Mouse (Mus musculus) adrenal gland (tissue): ENCODE results near the gene Car2.

ENCODE experiments used
- intact Hi-C: fragments of 180-260 bp; cut with DNase I; formaldehyde crosslinking; loops from one replicate; pipeline ENCODE4 v1.15.1; 2025
- long read RNA-seq, 2 experiments: library from polyadenylated mRNA; unstranded; transcript quantifications; one replicate each; pipeline ENCODE4 v2.0.0; 2020; ENCODE audit warnings: borderline replicate concordance in 1 of 2; ENCODE audit not compliant: insufficient replicate concordance in 1 of 2

Gene Car2
- long read RNA-seq, experiment 1, transcript Car2-201 (7 exons, 1,788 nt): major isoform, 29 of 33 reads
- long read RNA-seq, experiment 1, partial matches to known transcripts: 2 of 33 reads
- long read RNA-seq, experiment 1, other reads (novel, unspliced or antisense): 1 of 33 reads
- long read RNA-seq, experiment 2, transcript Car2-201 (7 exons, 1,788 nt): major isoform, 33 of 40 reads
- long read RNA-seq, experiment 2, partial matches to known transcripts: 3 of 40 reads
- long read RNA-seq, experiment 2, other reads (novel, unspliced or antisense): 2 of 40 reads

DNA sequence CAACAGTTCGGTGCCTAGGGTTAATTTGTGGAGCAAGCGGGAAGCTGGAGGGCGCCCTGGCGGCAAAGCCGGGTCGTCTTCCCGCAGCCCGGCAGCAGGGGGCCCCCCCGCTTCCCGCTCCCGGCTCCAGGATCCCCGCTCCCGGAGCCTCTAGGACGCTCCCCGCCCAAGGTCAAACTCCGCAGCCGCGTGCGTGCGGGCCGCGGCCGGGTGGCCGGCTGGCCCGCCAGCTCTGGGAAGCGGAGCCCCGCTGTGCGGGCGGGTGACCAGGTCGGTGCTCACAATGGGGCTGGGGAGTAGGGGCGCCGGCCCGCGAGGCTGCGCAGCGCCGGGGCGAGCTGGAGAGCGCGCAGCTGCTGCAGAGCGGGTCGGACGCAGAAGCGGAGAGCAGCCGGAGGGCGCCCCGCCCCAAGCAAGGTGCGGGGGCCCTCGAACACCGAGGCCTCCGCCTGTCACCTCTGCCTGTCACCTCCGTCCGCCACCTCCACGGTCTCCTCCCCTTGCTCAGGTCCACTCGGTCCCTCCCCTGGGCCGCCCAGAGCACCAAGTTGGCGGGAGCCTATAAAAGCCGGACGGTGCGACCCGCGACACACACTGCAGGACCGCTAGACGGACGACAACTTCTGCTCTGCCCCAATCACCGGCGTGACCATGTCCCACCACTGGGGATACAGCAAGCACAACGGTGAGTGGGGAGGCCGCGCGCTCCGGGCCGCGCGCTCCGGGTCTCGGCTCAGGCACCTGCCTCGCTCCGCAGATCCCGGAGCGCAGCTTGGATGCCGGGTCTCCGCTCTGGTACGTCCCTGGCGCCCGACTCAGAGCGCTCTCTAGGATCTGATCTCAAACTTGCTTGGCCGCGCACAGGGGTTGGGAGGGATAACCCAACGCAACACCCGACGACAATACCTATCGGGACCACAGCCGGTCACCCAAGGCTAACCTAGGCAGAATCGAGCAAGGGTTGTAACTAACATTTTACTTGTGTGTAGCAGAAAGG lies at the start of gene Car2:
Gene Car2 (plus strand): TSS at position 172 of the 997 bp plus-strand sequence.
- intact Hi-C loops: no loop called here

GRCm38 (mm10) chr3:14838936-14839335 lies 47.1 kb upstream of the Car2 start:
- intact Hi-C loops: no loop called here

GRCm38 (mm10) chr3:14839466-14840118 lies 46.5 kb upstream of the Car2 start:
- intact Hi-C loops: no loop called here

GRCm38 (mm10) chr3:14848587-14849254 lies 37.4 kb upstream of the Car2 start:
- intact Hi-C loops: no loop called here

DNA sequence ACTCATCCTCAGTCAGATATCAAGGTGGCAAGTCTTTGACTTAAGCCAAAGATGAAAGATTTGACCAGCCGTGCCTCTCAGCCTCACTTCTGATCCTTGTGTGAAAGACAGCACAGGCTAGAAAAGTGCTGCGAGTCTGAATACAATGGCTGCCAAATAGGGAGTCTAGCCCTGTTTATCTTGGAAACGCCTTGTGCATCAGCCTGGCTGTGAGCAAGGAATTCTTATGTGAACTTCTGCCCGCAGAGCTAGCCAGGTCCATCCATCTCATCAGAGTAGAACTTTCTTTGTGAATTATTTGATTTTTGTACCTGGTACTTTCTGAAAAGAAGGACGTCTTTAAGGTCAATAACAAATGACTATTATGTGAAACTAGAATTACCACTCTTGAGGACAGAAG lies 32.1 kb upstream of the Car2 start:
- intact Hi-C loops: no loop called here

GRCm38 (mm10) chr3:14854446-14854845 lies 31.6 kb upstream of the Car2 start:
- intact Hi-C loops: no loop called here

- intact Hi-C loops: no loop called here
Observed at GRCm38 (mm10) chr3:14857874-14858273, 28.2 kb upstream of the Car2 start.

DNA sequence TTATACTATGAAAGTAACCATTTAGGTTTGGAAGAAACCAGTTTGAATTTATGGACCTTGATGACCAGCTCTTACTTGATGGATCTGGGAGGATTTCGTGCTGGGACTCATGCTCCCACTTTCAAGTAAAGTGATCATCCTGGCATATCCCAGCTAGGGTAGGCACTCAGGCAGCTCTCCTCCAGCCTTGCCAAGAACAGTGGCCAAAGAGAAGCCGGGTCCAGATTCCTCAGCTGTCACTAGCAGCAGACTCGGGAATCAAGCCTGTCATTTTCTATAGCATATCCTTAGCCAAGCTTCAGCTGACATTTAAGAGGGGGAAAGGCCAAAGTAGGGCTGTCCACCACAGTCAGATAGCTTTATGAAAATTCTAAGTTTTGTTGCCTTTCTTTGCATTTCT lies 25.8 kb upstream of the Car2 start:
- intact Hi-C loops: no loop called here

GRCm38 (mm10) chr3:14861165-14861564 lies 24.9 kb upstream of the Car2 start:
- intact Hi-C loops: no loop called here

DNA sequence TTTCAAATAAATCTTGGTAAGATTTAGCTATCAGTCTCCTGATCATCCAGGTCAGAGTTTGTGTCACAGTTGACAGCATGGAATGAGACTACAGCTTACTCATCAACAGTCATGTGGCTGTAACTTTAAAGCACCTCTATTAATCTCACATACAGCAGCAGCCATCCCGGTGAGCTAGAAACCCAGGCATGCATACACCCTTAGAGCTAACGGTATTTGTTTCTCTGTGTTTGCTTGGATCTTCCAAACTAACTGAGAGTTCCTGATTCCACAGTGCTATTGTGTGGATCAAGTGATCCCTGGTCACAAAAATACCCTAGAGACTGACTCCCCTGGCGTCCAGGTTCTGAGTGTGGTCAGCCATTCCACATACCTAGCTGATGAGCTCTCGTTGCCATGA lies 24.3 kb upstream of the Car2 start:
- intact Hi-C loops: no loop called here

GRCm38 (mm10) chr3:14862654-14863021 lies 23.4 kb upstream of the Car2 start:
- intact Hi-C loops: no loop called here

DNA sequence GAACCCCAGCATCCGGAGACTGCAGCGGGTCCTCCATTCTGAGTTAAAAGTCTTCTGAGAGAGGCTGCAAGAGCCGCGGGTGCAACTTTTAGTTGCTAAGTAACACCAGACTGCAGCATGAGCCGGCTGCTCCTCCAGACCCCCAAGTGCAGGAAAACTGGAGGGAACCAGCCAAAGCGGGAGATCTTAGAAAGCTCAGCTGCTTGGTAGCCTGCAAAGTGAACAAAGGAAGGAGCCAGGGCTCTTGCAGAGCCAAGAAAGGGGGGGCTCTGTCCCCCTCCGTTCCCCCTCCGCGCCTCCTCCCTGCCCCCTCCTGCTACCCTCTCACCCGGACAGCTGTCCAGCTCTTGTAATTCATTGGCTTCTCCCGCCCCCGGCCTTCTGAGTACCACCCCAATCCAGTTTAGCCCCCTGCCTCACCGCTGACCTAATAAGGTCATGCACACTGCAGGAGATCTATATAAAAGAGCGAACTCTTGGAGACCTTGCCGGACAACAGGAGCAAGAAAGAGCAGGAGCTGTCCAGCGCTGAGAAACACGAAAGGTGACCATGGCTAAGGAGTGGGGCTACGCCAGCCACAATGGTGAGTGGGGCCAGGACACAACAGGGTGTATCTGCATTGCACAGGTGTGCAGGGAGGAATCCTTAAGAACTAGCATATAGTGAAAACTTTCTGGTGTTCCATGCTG lies 22.9 kb upstream of the Car2 start, which contains the start of gene Car3:
Gene Car3 (plus strand): TSS at position 491 of the 690 bp plus-strand sequence.
- intact Hi-C loops: no loop called here

DNA sequence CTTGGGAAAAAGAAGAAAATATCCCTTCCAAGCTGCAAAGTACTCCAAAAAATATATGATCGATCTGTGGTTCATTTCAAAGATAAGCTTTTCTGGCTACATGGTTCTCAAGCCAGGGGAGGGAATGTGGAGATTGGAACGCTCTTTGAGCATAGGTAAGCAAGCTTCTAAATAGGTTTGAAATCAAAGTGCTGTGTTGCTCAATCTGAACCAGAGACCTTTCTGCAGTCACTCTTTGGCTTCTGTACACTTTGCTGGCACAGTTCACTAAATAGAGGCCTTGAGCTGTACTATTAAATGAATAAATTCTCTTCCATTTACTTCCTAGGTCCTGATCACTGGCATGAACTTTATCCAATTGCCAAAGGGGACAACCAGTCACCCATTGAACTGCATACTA lies 22.2 kb upstream of the Car2 start:
- intact Hi-C loops: no loop called here

- intact Hi-C loops: no loop called here
Observed at GRCm38 (mm10) chr3:14865941-14866340, 20.1 kb upstream of the Car2 start.

GRCm38 (mm10) chr3:14869779-14870178 lies 16.3 kb upstream of the Car2 start:
- intact Hi-C loops: loop anchor here (5.0 to 10.0 kb wide), 3 partner anchors 192 to 378 kb away; no protein-coding TSS in a partner anchor

DNA sequence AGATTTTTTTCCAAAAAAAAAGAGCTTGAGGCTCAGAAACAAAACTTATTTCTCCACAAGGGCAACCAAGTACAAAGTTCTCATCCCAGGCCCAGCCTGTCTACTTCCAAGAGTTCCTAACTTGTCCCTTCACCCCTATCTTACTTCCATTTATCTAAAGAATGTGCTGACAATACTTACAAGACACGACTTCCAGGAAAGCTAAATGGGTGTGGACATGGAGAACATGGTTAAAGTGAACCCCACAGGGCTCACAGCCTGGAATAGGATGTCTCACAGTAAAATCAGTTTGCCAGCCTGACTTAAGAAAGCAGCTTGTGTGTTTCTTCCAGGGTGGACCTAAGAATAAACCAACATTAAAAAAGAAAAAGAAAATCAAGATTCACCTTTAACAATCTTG lies 15.5 kb upstream of the Car2 start:
- intact Hi-C loops: loop anchor here (5.0 to 10.0 kb wide), 3 partner anchors 193 to 377 kb away; no protein-coding TSS in a partner anchor

- intact Hi-C loops: loop anchor here (5.0 to 10.0 kb wide), 3 partner anchors 194 to 376 kb away; no protein-coding TSS in a partner anchor
Observed at GRCm38 (mm10) chr3:14871386-14871785, 14.7 kb upstream of the Car2 start.

DNA sequence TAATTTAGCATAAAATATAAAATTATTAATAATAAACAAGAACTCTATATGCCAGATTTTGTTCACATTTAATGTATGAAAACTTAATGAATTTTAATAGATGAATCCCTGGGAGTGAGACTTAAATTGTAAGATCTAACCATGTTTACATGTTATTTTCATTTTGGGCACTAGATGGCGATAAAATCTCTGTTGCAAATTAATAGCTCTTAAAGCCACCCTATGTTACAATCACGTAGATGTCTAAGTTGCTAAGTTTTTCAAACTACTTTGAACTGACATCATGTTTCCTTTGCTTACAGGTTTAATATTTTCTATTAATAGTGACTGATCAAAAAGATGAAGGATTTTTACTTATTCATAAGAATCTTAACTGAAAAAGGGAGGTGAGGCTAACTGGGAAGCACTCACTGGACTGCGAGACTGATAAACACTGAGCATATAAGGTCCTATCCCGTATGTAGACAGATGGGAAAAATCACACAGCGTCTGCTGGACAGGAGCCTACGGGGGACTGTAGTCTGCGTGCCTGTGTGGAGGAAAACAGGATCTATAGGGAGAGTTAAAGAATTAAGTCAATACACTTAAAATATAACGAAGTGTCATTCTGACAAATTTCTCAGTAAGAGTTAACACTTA lies 11.6 kb upstream of the Car2 start:
- intact Hi-C loops: loop anchor here (5.0 to 10.0 kb wide), 3 partner anchors 197 to 373 kb away; no protein-coding TSS in a partner anchor

DNA sequence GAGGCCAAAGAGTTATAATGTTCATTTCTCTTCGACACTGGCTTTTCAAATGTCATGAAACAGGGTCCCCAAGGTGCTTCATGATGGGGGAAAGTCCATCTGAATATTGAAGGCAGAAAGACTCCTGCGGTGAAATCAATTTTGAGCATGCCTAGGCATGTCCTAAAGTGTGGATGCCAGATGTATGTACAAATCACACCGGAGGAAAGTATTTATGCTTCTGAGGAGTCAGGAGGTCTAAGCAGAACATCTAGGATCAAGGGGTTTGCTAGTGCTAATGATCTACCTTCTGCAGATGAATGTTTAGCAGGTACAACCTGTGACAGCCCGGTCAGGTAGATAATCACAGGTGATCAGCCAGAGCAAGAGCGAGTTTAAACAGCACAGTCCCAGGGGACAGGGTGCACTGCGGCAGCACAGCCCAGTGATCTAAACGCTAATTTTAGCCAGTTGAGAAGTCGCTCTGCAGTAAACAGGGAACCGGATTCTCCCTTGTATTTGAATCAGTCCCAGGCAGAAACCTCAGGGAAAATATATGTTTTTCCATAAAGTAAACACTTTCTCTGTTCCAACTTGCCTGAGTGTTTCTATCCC lies 9.7 kb upstream of the Car2 start:
- intact Hi-C loops: loop anchor here (2.0 to 10.0 kb wide), 2 partner anchors 218 to 318 kb away; no protein-coding TSS in a partner anchor
